Mouse (Mus musculus): ENCODE data around the gene Macrod2.

- no peak for TF ChIP-seq CTCF (IDR thresholded peaks at IDR 0.05; ENCODE audit: low read depth)
- TF ChIP-seq EP300 (IDR thresholded peaks at IDR 0.05; ENCODE audit: low read depth) = no peak
Observed at GRCm38 (mm10) chr2:141202015-141202364, 806.9 kb downstream of the Macrod2 start.
